Comparison of ENCODE assay signal across 9 mouse cellular contexts in genomic region chr5:33954354-33954753, GRCm38 (mm10). TPM values are rescaled to one million over a fixed set of nuclear protein-coding genes. Genes with fewer than 3 reads are reported as not detected.
DNase-seq lines count a peak whose midpoint lies in the region; TF ChIP-seq lines count a peak whose summit lies in the region.
"Had no signal": no experiment of that assay in that cellular context is flagged by ENCODE, and none has a peak within 500 bp of the region (broad histone marks: within the 10 kb centered on the region; RNA-seq: fewer than 3 reads in every experiment).

No protein-coding gene starts in this region.

- no peaks in the 10 kb centered on the region for H3K4me1 ChIP-seq in lung, adult 2 months (ENCODE audit: control insufficient read depth, insufficient read depth, low read length)
- no peaks in the 10 kb centered on the region for H3K4me1 ChIP-seq in olfactory bulb, adult 2 months (ENCODE audit: control insufficient read depth, insufficient read depth, low read length)
- H3K4me1 ChIP-seq: embryonic facial prominence, embryonic 15.5 days had no signal

- no peak for TF ChIP-seq POLR2A in lung, adult 2 months (IDR thresholded peaks at IDR 0.05; ENCODE audit: borderline replicate concordance, extremely low read depth, low read depth, low read length)
- no peak for TF ChIP-seq POLR2A in olfactory bulb, adult 2 months (IDR thresholded peaks at IDR 0.05; ENCODE audit: insufficient read depth, low read depth, low read length)

- peak; percentile 89 for TF ChIP-seq CTCF in lung, adult 2 months (IDR thresholded peaks at IDR 0.05; ENCODE audit: insufficient read depth, low read length)
- peak; percentile 82 for TF ChIP-seq CTCF in olfactory bulb, adult 2 months (IDR thresholded peaks at IDR 0.05; ENCODE audit: insufficient read depth, low read depth, low read length)

- DNase-seq in A20 (ENCODE audit: low read depth, low spot score) (peak; percentile 89), WW6 (ENCODE audit: low read depth, low spot score) (peak; percentile 16)
- DNase-seq in embryo, embryonic 10 days (ENCODE audit: low spot score): peak; percentile 68
- peak; percentile 46 to 54 for DNase-seq in gastrocnemius, postnatal 4 days (ENCODE audit: low spot score in 2 of 2)
- peak; percentile 65 to 71 for DNase-seq in kidney, postnatal 25 days
- peak; percentile 75 for DNase-seq in lung, adult 2 months
- peak; percentile 79 for DNase-seq in thymus, postnatal 25 days

- WGBS in lung, adult 2 months: 29% methylated on average over 10 of the region's 10 CpGs
- 10% methylated on average over 10 of the region's 10 CpGs for WGBS in olfactory bulb, adult 2 months

- no peak overlapping the region for H3K27ac ChIP-seq in olfactory bulb, adult 2 months (ENCODE audit: insufficient read depth, low read depth, low read length)
- H3K27ac ChIP-seq: embryonic facial prominence, embryonic 15.5 days had no signal

- no peak overlapping the region for H3K4me3 ChIP-seq in lung, adult 2 months (replicated peaks; ENCODE audit: extremely low read depth, low read depth, low read length)
- H3K4me3 ChIP-seq in olfactory bulb, adult 2 months (ENCODE audit: insufficient read depth, low read depth, low read length): peak overlapping the region; percentile 59
- H3K4me3 ChIP-seq: embryonic facial prominence, embryonic 15.5 days had no signal

RNA-seq across cellular contexts. Expression of gene Nelfa, which starts 18.1 kb away (rescaled TPM):
- total RNA-seq in gastrocnemius, postnatal 4 days (2021): 10 to 100 TPM; 18.6 to 22.0 TPM
- 28.1 and 34.1 TPM in 2 replicates for polyA plus RNA-seq in lung, adult 2 months (2012; rRNA removed)
- polyA plus RNA-seq in olfactory bulb, adult 2 months (2012; ENCODE audit: insufficient read depth, insufficient read length, low replicate concordance, missing spikeins): not detected in 2 replicates

RNA-seq across cellular contexts. Expression of gene Gm1673, which starts 28.9 kb away (rescaled TPM):
- total RNA-seq in gastrocnemius, postnatal 4 days (2021): 1 to 10 TPM; 5.0 to 6.9 TPM
- 21.2 and 28.6 TPM in 2 replicates for polyA plus RNA-seq in lung, adult 2 months (2012; rRNA removed)
- not detected in 2 replicates for polyA plus RNA-seq in olfactory bulb, adult 2 months (2012; ENCODE audit: insufficient read depth, insufficient read length, low replicate concordance, missing spikeins)

RNA-seq across cellular contexts. Expression of gene Nat8l, which starts 41.4 kb away (rescaled TPM):
- 1 to 10 TPM in 1 of 2 experiments, under 1 TPM in 1; 0.98 to 1.8 TPM for total RNA-seq in gastrocnemius, postnatal 4 days (2021)
- 2.9 and 4.3 TPM in 2 replicates for polyA plus RNA-seq in lung, adult 2 months (2012; rRNA removed)
- 93.3 TPM in 1 of 2 replicates, not detected in the other for polyA plus RNA-seq in olfactory bulb, adult 2 months (2012; ENCODE audit: insufficient read depth, insufficient read length, low replicate concordance, missing spikeins)

Comparison
In these comparisons a context has a peak if more than half of its experiments do, and no peak if none do; other contexts are left out.
1. DNase-seq: peak in every context shown above with its lines; median percentile 89 in A20; 79 in thymus, postnatal 25 days; 75 in lung, adult 2 months; 68 in embryo, embryonic 10 days; 68 in kidney, postnatal 25 days; 50 in gastrocnemius, postnatal 4 days; 16 in WW6.
2. RNA of gene Nelfa, which starts 18.1 kb away (polyA plus RNA-seq): 28.1 to 34.1 TPM in lung, adult 2 months; not detected in olfactory bulb, adult 2 months; every median in the first group is over 10 times any median in the second.
3. RNA of gene Gm1673, which starts 28.9 kb away (polyA plus RNA-seq): 21.2 to 28.6 TPM in lung, adult 2 months; not detected in olfactory bulb, adult 2 months; every median in the first group is over 10 times any median in the second.